Mouse (Mus musculus): ENCODE results near the gene Faf1. TPM values are rescaled to one million over a fixed set of nuclear protein-coding genes. Genes with fewer than 3 reads are reported as not detected.

Faf1 gene
- polyA plus RNA-seq, 1 experiment from 2014 or later, result 14.5 TPM

DNA sequence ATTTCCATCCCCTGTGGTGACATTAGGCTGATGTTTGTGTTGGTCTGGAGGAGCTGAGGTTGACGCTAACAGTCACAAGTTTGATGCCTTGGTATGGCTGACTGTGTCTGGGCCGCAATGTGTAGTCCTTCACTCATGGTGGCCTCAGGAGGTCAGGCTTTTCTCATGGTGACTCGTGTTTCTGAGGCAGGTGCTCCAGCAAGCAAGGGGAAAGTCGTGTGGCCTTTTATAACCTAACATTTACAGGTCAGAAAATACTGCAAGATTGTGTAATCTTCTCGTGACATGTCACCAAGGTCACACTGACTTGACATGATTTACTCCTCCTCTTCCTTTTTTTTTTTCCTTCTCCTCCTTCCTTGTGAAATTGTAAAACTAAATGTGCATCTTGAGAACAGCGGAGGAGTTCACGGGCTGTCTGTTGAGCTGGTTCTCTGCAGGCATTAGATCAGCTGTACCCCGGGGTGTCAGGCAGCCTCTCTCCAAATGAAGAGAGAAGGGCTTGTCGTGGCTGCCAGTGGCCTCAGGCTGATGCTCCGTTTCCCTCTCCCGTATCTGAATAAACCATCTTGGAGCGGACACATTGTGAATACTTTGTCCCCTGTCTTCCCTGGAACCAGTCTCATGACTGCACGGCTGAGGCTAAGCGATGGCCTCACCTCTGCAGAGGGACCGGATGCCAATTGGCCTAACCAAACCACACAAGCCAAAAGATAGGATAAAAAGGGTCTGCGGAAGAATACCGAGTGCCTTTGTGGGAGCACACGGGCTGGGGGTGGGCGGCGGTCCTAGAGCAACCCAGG is 311.4 kb downstream of the Faf1 start:
- Histone ChIP-seq H3K27me3 (peaks cover 94% of the 10 kb centered on the region), H3K4me1 (replicated peaks) (peaks cover 4% of the 10 kb centered on the region; the same call in 1 of the 2 replicates), H3K27ac (replicated peaks) (no peak overlapping the region), H3K9me3 (replicated peaks) (no peaks in the 10 kb centered on the region), H3K4me3 (replicated peaks) (no peak overlapping the region), H3K4me2 (no peak overlapping the region), H3K9ac (no peak overlapping the region), H3K36me3 (replicated peaks) (no peaks in the 10 kb centered on the region)
- 2% methylated on average over 19 of the region's 20 CpGs for WGBS (ENCODE audit: insufficient replicate concordance)
- no peak for ATAC-seq (ENCODE audit: insufficient read depth)

DNA sequence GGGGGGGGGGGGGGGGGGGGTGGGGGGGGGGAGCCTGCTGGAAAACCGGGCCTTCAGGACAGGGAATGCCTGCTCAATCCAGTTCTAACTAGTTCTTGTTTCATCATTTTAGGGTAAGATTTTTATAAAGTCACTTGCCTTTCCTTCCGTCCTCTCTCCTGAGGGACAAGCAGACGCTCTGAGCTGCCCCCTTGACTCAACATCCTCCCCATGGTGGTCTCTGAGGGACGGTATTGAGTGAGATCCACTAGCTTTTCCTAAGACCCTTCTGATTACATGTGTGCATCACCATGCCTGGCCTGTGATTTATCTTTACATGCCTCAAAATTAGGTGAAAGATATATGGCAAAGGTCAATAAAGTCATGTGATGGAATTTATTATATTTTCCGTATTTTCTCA is 312.0 kb downstream of the Faf1 start:
- H3K9me3 ChIP-seq (replicated peaks), result no peaks in the 10 kb centered on the region
- peaks cover 92% of the 10 kb centered on the region for H3K27me3 ChIP-seq
- ATAC-seq (ENCODE audit: insufficient read depth), result no peak
- H3K4me1 ChIP-seq (replicated peaks), result peaks cover 3% of the 10 kb centered on the region; the same call in 1 of the 2 replicates
- H3K4me2 ChIP-seq, result no peak overlapping the region
- 10% methylated on average over 4 of the region's 5 CpGs for WGBS (ENCODE audit: insufficient replicate concordance)
- no peak overlapping the region for H3K9ac ChIP-seq
- no peak overlapping the region for H3K4me3 ChIP-seq (replicated peaks)
- H3K36me3 ChIP-seq (replicated peaks), result no peaks in the 10 kb centered on the region
- no peak overlapping the region for H3K27ac ChIP-seq (replicated peaks)

DNA sequence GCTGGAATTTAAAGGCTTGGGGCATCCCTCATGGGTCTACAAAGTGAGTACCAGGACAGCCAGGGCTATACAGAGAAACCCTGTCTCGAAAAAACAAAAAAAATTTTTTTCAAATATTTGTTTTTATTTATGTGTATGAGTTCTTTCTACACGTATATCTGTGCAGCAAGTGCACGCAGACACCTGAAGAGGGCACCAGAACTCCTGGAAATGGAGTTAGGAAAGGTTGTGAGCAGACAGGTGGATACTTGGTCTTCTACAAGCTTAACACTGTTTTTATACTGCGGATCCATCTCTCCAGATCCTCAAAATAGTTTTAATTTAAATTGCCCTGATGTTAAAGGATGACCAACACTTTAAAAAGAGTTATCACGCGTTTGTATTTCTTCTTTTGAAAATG is 312.8 kb downstream of the Faf1 start:
- H3K9ac ChIP-seq, result no peak overlapping the region
- ATAC-seq (ENCODE audit: insufficient read depth), result no peak
- H3K4me1 ChIP-seq (replicated peaks), result no peaks in the 10 kb centered on the region
- no peak overlapping the region for H3K27ac ChIP-seq (replicated peaks)
- no peaks in the 10 kb centered on the region for H3K9me3 ChIP-seq (replicated peaks)
- 25% methylated on average over 6 of the region's 6 CpGs for WGBS (ENCODE audit: insufficient replicate concordance)
- no peak overlapping the region for H3K4me2 ChIP-seq
- H3K4me3 ChIP-seq (replicated peaks), result no peak overlapping the region
- no peaks in the 10 kb centered on the region for H3K36me3 ChIP-seq (replicated peaks)
- H3K27me3 ChIP-seq, result peaks cover 92% of the 10 kb centered on the region

DNA sequence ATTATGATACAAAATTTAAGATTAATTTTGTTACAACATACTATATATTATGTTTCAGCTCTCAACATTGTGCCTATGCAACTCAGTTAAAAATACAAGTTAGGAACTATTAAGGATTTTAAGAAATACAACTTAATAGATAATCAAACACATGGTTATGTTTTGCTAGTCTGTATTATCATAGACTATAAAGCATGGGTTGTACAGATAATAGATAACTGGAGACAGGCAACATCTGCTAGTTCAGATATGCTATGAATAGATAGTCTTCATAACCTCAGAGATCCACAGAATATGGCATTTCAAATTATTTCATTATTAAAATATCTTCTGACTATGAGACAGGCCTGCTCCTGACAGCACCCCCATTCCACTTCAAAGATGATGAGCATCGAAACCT is 329.7 kb downstream of the Faf1 start:
- Histone ChIP-seq H3K36me3 (replicated peaks) (no peaks in the 10 kb centered on the region), H3K27ac (replicated peaks) (no peak overlapping the region), H3K9ac (no peak overlapping the region), H3K4me3 (replicated peaks) (no peak overlapping the region), H3K9me3 (replicated peaks) (no peaks in the 10 kb centered on the region), H3K27me3 (no peaks in the 10 kb centered on the region), H3K4me1 (replicated peaks) (no peaks in the 10 kb centered on the region), H3K4me2 (no peak overlapping the region)
- 56% methylated on average over 1 of the region's 1 CpGs for WGBS (ENCODE audit: insufficient replicate concordance)
- ATAC-seq (ENCODE audit: insufficient read depth), result no peak

Other genes starting within 250 kb of the Faf1 start
- gene Rnf11, start 191.9 kb upstream of the Faf1 start, polyA plus RNA-seq (2015; fragmentation: Nextera tagmentation; extraction: Ambion mirVana), result 34.1 and 35.2 TPM in 2 replicates
- not detected in 2 replicates for gene 4930522H14Rik, start 145.3 kb upstream of the Faf1 start, polyA plus RNA-seq (2015; fragmentation: Nextera tagmentation; extraction: Ambion mirVana)
- gene Cdkn2c, start 9.4 kb upstream of the Faf1 start, polyA plus RNA-seq (2015; fragmentation: Nextera tagmentation; extraction: Ambion mirVana), result 14.9 and 15.3 TPM in 2 replicates